Mouse (Mus musculus): ENCODE data around the gene Inf2. TPM values are rescaled to one million over a fixed set of nuclear protein-coding genes. Genes with fewer than 3 reads are reported as not detected.
A peak's percentile ranks its signal among the peaks of the same experiment; 100 is the strongest.

The Inf2 gene
- total RNA-seq, 2 experiments from 2014 or later: 7.8 to 18.1 TPM

GRCm38 (mm10) chr12:112563011-112563410 is 25.6 kb upstream of the Inf2 start:
- ATAC-seq (replicated peaks; ENCODE audit: poor library complexity, severe bottlenecking): peak; percentile 58

- no peak for ATAC-seq (replicated peaks; ENCODE audit: poor library complexity, severe bottlenecking)
These were observed 18.4 kb upstream of the Inf2 start for GRCm38 (mm10) chr12:112570160-112570559.

- ATAC-seq (replicated peaks; ENCODE audit: poor library complexity, severe bottlenecking): peak; percentile 76
These were observed 17.5 kb upstream of the Inf2 start for GRCm38 (mm10) chr12:112571064-112571463.

GRCm38 (mm10) chr12:112575274-112575986 is 13.2 kb upstream of the Inf2 start:
- no peak for ATAC-seq (replicated peaks; ENCODE audit: poor library complexity, severe bottlenecking)

- ATAC-seq (replicated peaks; ENCODE audit: poor library complexity, severe bottlenecking): no peak
These were observed 12.2 kb upstream of the Inf2 start for GRCm38 (mm10) chr12:112576341-112576740.

GRCm38 (mm10) chr12:112576749-112577148 is 11.8 kb upstream of the Inf2 start:
- no peak for ATAC-seq (replicated peaks; ENCODE audit: poor library complexity, severe bottlenecking)

- peak; percentile 51 for ATAC-seq (replicated peaks; ENCODE audit: poor library complexity, severe bottlenecking)
These were observed 10.1 kb upstream of the Inf2 start for GRCm38 (mm10) chr12:112578296-112579090.

- ATAC-seq (replicated peaks; ENCODE audit: poor library complexity, severe bottlenecking): no peak
These were observed 9.2 kb upstream of the Inf2 start for GRCm38 (mm10) chr12:112579430-112579829.

GRCm38 (mm10) chr12:112579926-112580325 is 8.7 kb upstream of the Inf2 start:
- ATAC-seq (replicated peaks; ENCODE audit: poor library complexity, severe bottlenecking): no peak

GRCm38 (mm10) chr12:112581113-112581512 is 7.5 kb upstream of the Inf2 start:
- peak; percentile 82 for ATAC-seq (replicated peaks; ENCODE audit: poor library complexity, severe bottlenecking)

- ATAC-seq (replicated peaks; ENCODE audit: poor library complexity, severe bottlenecking): no peak
These were observed 3.6 kb upstream of the Inf2 start for GRCm38 (mm10) chr12:112584954-112585353.

GRCm38 (mm10) chr12:112585924-112586538 is 2.6 kb upstream of the Inf2 start:
- no peak for ATAC-seq (replicated peaks; ENCODE audit: poor library complexity, severe bottlenecking)

- ATAC-seq (replicated peaks; ENCODE audit: poor library complexity, severe bottlenecking): no peak
These were observed 1.2 kb upstream of the Inf2 start for GRCm38 (mm10) chr12:112587125-112588124.

GRCm38 (mm10) chr12:112589491-112590191 is 1.1 kb downstream of the Inf2 start:
- no peak for ATAC-seq (replicated peaks; ENCODE audit: poor library complexity, severe bottlenecking)

GRCm38 (mm10) chr12:112590566-112591239 is 2.1 kb downstream of the Inf2 start:
- no peak for ATAC-seq (replicated peaks; ENCODE audit: poor library complexity, severe bottlenecking)

- ATAC-seq (replicated peaks; ENCODE audit: poor library complexity, severe bottlenecking): no peak
These were observed 2.7 kb downstream of the Inf2 start for GRCm38 (mm10) chr12:112591240-112591639.

- no peak for ATAC-seq (replicated peaks; ENCODE audit: poor library complexity, severe bottlenecking)
These were observed 3.1 kb downstream of the Inf2 start for GRCm38 (mm10) chr12:112591730-112592129.

- ATAC-seq (replicated peaks; ENCODE audit: poor library complexity, severe bottlenecking): no peak
These were observed 4.6 kb downstream of the Inf2 start for GRCm38 (mm10) chr12:112592985-112593734.
